Mouse (Mus musculus) inflammation-experienced regulatory T-cells, adult 16 weeks (primary cell): ENCODE measurements around the gene Adam1b. TPM values are rescaled to one million over a fixed set of nuclear protein-coding genes. Genes with fewer than 3 reads are reported as not detected.

Experiments used
- polyA plus RNA-seq: library from polyadenylated mRNA; unstranded; fragments of 100-300 nt; shearing (Covaris generic); gene quantifications from one replicate; pipeline ENCODE4 v1.2.1, GENCODE M21; 2017

Adam1b gene
- polyA plus RNA-seq: 0.11 TPM

DNA sequence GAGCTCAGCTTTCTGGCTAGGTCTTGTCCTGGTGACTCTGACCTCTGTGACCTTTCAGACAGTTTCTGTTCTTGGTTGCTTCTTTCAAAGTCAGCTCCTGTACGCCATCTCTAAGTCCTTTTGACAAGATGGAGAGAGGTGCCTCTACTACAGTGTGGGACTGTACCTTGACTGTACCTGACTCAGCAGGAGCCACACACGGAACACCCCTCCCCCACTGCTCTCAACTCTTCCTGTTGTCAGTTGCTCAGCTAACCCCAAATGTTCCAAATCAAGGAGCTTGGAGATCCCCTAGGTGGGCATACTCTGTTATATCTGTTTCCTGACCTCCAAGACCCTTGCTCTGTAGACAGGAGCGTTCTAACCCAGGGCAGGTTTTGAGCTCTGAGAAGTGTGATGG is at the start of gene Adam1b:
TSS of gene Adam1b (minus strand) at position 205 of the 400 bp plus-strand sequence.

DNA sequence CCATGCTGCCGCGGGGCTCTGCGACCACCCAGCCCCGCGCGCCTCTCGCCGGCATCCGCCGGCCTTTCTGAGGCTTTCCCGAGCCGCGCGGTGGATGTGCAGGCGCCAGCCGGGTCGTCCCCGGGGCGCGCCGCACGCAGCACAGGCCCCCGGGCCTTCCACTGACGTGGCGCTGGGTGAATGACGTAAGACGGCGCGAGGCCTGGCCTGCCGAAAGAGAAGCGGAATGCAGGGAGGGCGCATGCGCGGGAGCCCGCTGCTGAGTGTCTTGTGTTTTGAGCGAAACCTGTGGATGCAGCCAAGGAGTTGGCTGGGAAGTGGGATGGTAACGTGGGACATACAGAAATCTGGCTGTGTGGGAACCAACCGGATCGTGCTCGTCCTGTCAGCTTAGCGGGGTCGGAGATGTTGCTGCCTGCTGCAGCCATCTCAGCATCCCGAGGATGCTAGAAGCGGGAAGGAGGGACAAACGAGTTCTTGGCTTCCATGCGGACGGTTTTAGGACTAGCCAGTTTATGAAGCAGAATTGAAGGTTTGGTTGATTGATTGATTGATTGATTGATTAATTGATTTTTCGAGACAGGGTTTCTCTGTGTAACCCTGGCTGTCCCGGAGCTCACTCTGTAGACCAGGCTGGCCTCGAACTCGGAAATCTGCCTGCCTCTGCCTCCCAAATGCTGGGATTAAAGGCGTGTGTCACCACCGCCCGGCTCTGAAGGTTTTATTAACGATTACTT is 42.7 kb upstream of the Adam1b start, which contains the start of gene Mapkapk5:
TSS of gene Mapkapk5 (minus strand) at position 113 of the 737 bp plus-strand sequence.

DNA sequence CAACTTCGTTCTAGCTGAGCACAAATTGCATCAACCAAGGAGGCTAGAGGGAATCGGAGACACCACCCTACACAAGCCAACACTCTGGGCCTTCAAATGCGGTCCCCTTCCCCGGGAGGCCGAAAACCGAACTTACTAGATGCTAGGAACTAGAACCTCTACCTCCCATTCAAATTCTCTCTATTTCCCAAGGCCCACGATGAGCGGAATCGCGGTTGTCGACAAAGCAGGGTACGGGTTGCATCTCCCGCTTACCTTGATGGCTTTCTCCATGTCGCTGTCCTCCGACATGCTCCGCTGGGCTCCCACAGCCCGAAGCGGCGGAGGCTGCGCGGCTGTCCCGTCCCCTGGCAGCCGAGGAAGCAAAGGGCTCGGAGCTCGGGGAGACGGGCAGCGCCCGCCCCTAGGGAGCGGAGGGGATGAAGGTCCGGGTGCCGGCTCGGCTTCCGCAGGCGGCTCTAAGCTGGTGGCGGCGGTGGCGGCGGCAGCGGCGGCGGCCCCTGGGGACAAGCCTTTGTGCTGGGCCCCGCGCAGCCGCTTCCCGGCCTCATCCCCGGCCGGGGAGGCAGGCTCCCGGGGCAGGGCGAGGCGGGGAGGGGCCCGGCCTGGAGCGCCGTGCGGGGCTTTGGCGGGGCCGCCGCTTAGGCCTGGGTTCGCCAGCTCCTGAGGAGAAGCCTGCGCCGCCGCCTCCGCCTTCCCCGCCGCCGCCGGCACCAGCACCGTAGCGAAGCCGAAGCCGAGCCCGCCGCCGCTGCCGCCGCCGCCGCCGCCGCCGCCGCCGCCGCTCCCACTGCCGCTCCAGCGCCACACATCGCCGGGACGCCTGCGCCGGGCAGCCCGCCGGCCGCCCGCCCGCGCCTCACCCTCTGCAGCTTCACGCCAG is 41.9 kb upstream of the Adam1b start, which contains the start of the genes Adam1a and Gm42878:
TSS of gene Adam1a (minus strand) at position 573 of the 883 bp plus-strand sequence.
TSS of gene Gm42878 (minus strand) at position 573 of the 883 bp plus-strand sequence.

DNA sequence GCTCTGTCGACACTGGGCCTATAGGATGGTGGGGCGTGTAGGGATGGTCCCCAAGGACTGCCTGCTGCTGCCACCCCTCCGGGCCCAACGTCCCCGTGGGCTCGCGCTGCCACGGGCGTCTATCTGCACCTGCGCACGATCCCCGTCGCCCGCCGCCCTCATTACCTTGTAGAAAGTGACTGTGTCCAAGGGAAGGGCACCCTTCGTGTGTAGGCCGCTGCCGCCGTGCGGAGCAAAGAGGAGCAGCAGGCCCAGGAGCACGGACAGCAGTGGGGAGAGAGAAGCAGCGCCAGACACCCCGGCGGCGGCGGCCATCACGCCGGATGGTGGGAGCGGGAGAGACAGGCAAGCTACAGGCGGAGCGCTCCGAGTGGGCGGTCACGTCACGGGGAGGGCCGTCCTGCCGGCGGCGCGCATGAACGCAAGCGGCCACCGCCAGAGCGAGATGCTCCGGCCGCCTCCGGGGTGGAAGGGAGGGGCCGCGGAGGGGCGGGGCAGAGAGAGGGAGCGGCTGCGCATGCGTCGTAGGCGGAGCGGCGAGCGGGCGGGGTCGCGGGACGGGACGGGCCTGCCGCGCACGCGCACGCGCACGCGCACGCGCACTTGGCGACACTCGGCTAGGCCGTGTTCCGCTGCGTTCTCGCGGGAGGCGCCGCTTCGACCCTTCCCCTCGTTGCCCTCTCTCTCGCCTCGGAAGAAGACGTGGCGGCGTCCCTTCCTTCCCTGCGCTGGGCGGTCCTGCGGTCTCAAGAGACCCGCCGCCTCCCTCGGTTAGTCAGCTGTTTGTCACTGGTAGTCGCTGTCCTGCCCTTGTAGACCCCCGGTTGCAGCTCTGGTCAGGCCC is 51.0 kb downstream of the Adam1b start, which contains the start of gene Erp29:
TSS of gene Erp29 (minus strand) at position 481 of the 844 bp plus-strand sequence.

DNA sequence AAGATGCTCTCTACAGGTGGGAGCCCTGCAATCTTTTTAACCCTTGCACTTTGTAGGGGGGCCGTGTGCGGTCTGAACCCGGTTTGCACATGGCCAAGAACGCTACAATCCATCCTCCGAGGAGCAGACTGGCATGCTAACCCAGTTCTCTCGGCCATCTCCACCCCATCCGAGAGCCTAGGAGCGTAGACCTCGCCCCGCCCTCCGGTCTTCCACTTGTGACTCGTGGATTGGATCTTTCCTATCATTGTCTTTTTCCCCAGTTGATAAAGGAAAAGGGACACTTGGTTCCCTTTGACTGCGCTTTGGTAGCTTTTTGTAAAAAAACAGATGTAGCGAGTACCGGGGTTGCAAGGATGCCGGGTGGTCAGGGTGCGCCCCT is 51.6 kb downstream of the Adam1b start, which contains the start of gene Tmem116:
TSS of gene Tmem116 (plus strand) at position 250 of the 382 bp plus-strand sequence.

Other genes starting within 250 kb of the Adam1b start
- gene Trafd1, start 117.8 kb downstream of the Adam1b start, polyA plus RNA-seq: 65.5 TPM
- 48.6 TPM for gene Naa25, start 105.5 kb downstream of the Adam1b start, polyA plus RNA-seq
- 1.2 TPM for gene Tmem116, start 51.5 kb downstream of the Adam1b start, polyA plus RNA-seq
- 65.8 TPM for gene Erp29, start 50.9 kb downstream of the Adam1b start, polyA plus RNA-seq
- 2.1 TPM for gene Adam1a, start 42.0 kb upstream of the Adam1b start, polyA plus RNA-seq
- gene Gm42878, start 42.0 kb upstream of the Adam1b start, polyA plus RNA-seq: not detected
- gene Mapkapk5, start 42.5 kb upstream of the Adam1b start, polyA plus RNA-seq: 32.9 TPM
- gene Aldh2, start 90.4 kb upstream of the Adam1b start, polyA plus RNA-seq: 24.9 TPM
- gene Acad12, start 115.5 kb upstream of the Adam1b start, polyA plus RNA-seq: 2.3 TPM
- gene Acad10, start 157.1 kb upstream of the Adam1b start, polyA plus RNA-seq: 12.5 TPM
- 8.9 TPM for gene Brap, start 157.1 kb upstream of the Adam1b start, polyA plus RNA-seq
- 15.3 TPM for gene Atxn2, start 207.9 kb upstream of the Adam1b start, polyA plus RNA-seq